Mouse (Mus musculus) bone marrow, adult 2 months (tissue): ENCODE results near the gene Ptprm. TPM values are rescaled to one million over a fixed set of nuclear protein-coding genes. Genes with fewer than 3 reads are reported as not detected.
"Not testable (repeated sequence)": the region's sequence is repeated elsewhere in the genome, so short reads cannot be mapped to it uniquely, and the experiment has no call there.

Experiments used
- H3K27ac ChIP-seq: fragments of 200-500 bp; 2 replicates; pipeline ENCODE4 v1.5.1; 2012; ENCODE audit warnings: low read depth, mild to moderate bottlenecking, control low read depth, inconsistent platforms, low read length; ENCODE audit not compliant: control insufficient read depth, poor library complexity, insufficient read depth
- H3K4me1 ChIP-seq: fragments of 200-500 bp; 2 replicates; pipeline ENCODE4 v1.6.1; 2011; ENCODE audit warnings: low read length; ENCODE audit not compliant: control insufficient read depth, insufficient read depth
- H3K4me3 ChIP-seq: fragments of 200-500 bp; replicated peaks from 2 replicates; pipeline ENCODE3; 2011; ENCODE audit warnings: mild to moderate bottlenecking, low read depth, low read length, control low read depth; ENCODE audit not compliant: control insufficient read depth
- CTCF ChIP-seq: fragments of 200-500 bp; IDR thresholded peaks from 2 replicates; pipeline ENCODE4 v1.5.1; 2011; ENCODE audit warnings: low read length, control low read depth; ENCODE audit not compliant: control insufficient read depth, insufficient read depth
- POLR2A ChIP-seq: fragments of 200-500 bp; IDR thresholded peaks from 2 replicates; pipeline ENCODE4 v1.6.1; 2011; ENCODE audit warnings: low read depth, mild to moderate bottlenecking, control low read depth, low read length, borderline replicate concordance; ENCODE audit not compliant: control insufficient read depth
- WGBS: fragments of 180-500 bp; shearing (Covaris S2); methylation state at CpG from one replicate; pipeline ENCODE4 v1.1.7; 2018; 5-methylcytosine and 5-hydroxymethylcytosine counted together
- polyA plus RNA-seq: library from polyadenylated mRNA; stranded (reverse); fragments of >200 nt; gene quantifications from 2 replicates; pipeline ENCODE4 v1.2.4, GENCODE M21; 2011; ENCODE audit warnings: low replicate concordance; ENCODE audit not compliant: missing spikeins, insufficient read depth, insufficient read length

Gene Ptprm
- polyA plus RNA-seq, 1 experiment: 4.0 TPM

- H3K27ac ChIP-seq: no peak overlapping the region
- no peak overlapping the region for H3K4me3 ChIP-seq
- TF ChIP-seq CTCF (no peak), POLR2A (no peak)
- 87% methylated on average over 11 of the region's 11 CpGs for WGBS
- no peaks in the 10 kb centered on the region for H3K4me1 ChIP-seq
Measured at GRCm38 (mm10) chr17:66874810-66875209, 479.4 kb downstream of the Ptprm start.

- 83% methylated on average over 4 of the region's 4 CpGs for WGBS
- H3K4me3 ChIP-seq: no peak overlapping the region
- H3K4me1 ChIP-seq: no peaks in the 10 kb centered on the region
Measured at GRCm38 (mm10) chr17:66871396-66871795, 482.9 kb downstream of the Ptprm start.

GRCm38 (mm10) chr17:66869581-66870002 is 484.7 kb downstream of the Ptprm start:
- Histone ChIP-seq H3K27ac (no peak overlapping the region), H3K4me1 (no peaks in the 10 kb centered on the region), H3K4me3 (no peak overlapping the region)
- no peak for TF ChIP-seq POLR2A
- TF ChIP-seq CTCF: no peak
- 87% methylated on average over 13 of the region's 13 CpGs for WGBS

More at GRCm38 (mm10) chr17:66871396-66871795, 482.9 kb downstream of the Ptprm start:
- no peak overlapping the region for H3K27ac ChIP-seq
- no peak for TF ChIP-seq POLR2A
- no peak for TF ChIP-seq CTCF

GRCm38 (mm10) chr17:66864441-66864840 is 489.8 kb downstream of the Ptprm start:
- Histone ChIP-seq H3K4me1 (no peaks in the 10 kb centered on the region), H3K4me3 (no peak overlapping the region), H3K27ac (no peak overlapping the region)
- WGBS: 83% methylated on average over 4 of the region's 4 CpGs
- TF ChIP-seq CTCF: no peak
- TF ChIP-seq POLR2A: no peak

GRCm38 (mm10) chr17:66861557-66861956 is 492.7 kb downstream of the Ptprm start:
- H3K4me1 ChIP-seq: no peaks in the 10 kb centered on the region
- WGBS: 71% methylated on average over 2 of the region's 2 CpGs
- no peak overlapping the region for H3K4me3 ChIP-seq
- TF ChIP-seq CTCF (no peak), POLR2A (no peak)
- no peak overlapping the region for H3K27ac ChIP-seq

GRCm38 (mm10) chr17:66858757-66859156 is 495.5 kb downstream of the Ptprm start:
- no peak for TF ChIP-seq POLR2A
- TF ChIP-seq CTCF: no peak
- Histone ChIP-seq H3K27ac (no peak overlapping the region), H3K4me1 (no peaks in the 10 kb centered on the region; the same call in 1 of the 2 replicates), H3K4me3 (no peak overlapping the region)

GRCm38 (mm10) chr17:66852496-66852895 is 501.8 kb downstream of the Ptprm start:
- H3K27ac ChIP-seq: no peak overlapping the region
- TF ChIP-seq CTCF: no peak
- no peak for TF ChIP-seq POLR2A
- 72% methylated on average over 6 of the region's 6 CpGs for WGBS

GRCm38 (mm10) chr17:66847011-66847410 is 507.2 kb downstream of the Ptprm start:
- 46% methylated on average over 4 of the region's 4 CpGs for WGBS
- H3K27ac ChIP-seq, H3K4me3 ChIP-seq, H3K4me1 ChIP-seq: not testable (repeated sequence)

More at GRCm38 (mm10) chr17:66852496-66852895, 501.8 kb downstream of the Ptprm start:
- H3K4me1 ChIP-seq: no peaks in the 10 kb centered on the region; the same call in 1 of the 2 replicates
- no peak overlapping the region for H3K4me3 ChIP-seq

GRCm38 (mm10) chr17:66822347-66822746 is 531.9 kb downstream of the Ptprm start:
- no peak for TF ChIP-seq POLR2A
- TF ChIP-seq CTCF: no peak
- 64% methylated on average over 2 of the region's 2 CpGs for whole genome bisulfite sequencing
- Histone ChIP-seq H3K4me1 (no peaks in the 10 kb centered on the region), H3K4me3 (no peak overlapping the region), H3K27ac (no peak overlapping the region)
